Mouse (Mus musculus) cerebellum, postnatal 10 days (tissue): Measurements from ENCODE around the gene Znrf3.
A peak's percentile ranks its signal among the peaks of the same experiment; 100 is the strongest.
"Not testable (repeated sequence)": the region's sequence is repeated elsewhere in the genome, so short reads cannot be mapped to it uniquely, and the experiment has no call there.

ENCODE experiments used
- DNase-seq, 2 experiments: peaks; one replicate each; pipeline ENCODE4 v3.0.0; 2021; ENCODE audit warnings: mixed read lengths in 2 of 2

The Znrf3 gene

GRCm38 (mm10) chr11:5444599-5445451 lies at the start of gene Znrf3:
Gene Znrf3 (minus strand): TSS chr11:5444847.
- DNase-seq: peak; percentile 98 to 99

GRCm38 (mm10) chr11:5493869-5494268 lies 49.2 kb upstream of the Znrf3 start:
- no peak for DNase-seq

GRCm38 (mm10) chr11:5491912-5492311 lies 47.3 kb upstream of the Znrf3 start:
- DNase-seq: no peak

GRCm38 (mm10) chr11:5490989-5491656 lies 46.5 kb upstream of the Znrf3 start:
- DNase-seq: no peak

- DNase-seq: not testable (repeated sequence)
Measured at GRCm38 (mm10) chr11:5489433-5489832, 44.8 kb upstream of the Znrf3 start.

- DNase-seq: peak; percentile 91 to 94
Measured at GRCm38 (mm10) chr11:5485193-5486011, 40.8 kb upstream of the Znrf3 start.

GRCm38 (mm10) chr11:5482581-5482980 lies 37.9 kb upstream of the Znrf3 start:
- DNase-seq: no peak

- no peak for DNase-seq
Measured at GRCm38 (mm10) chr11:5478831-5479230, 34.2 kb upstream of the Znrf3 start.

GRCm38 (mm10) chr11:5478193-5478592 lies 33.5 kb upstream of the Znrf3 start:
- no peak for DNase-seq

- DNase-seq: no peak
Measured at GRCm38 (mm10) chr11:5476806-5477205, 32.2 kb upstream of the Znrf3 start.

GRCm38 (mm10) chr11:5475556-5476118 lies 31.0 kb upstream of the Znrf3 start:
- DNase-seq: not testable (repeated sequence)

GRCm38 (mm10) chr11:5474130-5474529 lies 29.5 kb upstream of the Znrf3 start:
- DNase-seq: peak; percentile 79 to 86

- DNase-seq: peak in 1 of 2 experiments; percentile 34
Measured at GRCm38 (mm10) chr11:5470055-5470454, 25.4 kb upstream of the Znrf3 start.

- DNase-seq: peak; percentile 68 to 78
Measured at GRCm38 (mm10) chr11:5469084-5469483, 24.4 kb upstream of the Znrf3 start.

- DNase-seq: no peak
Measured at GRCm38 (mm10) chr11:5468471-5468870, 23.8 kb upstream of the Znrf3 start.

GRCm38 (mm10) chr11:5451923-5452322 lies 7.3 kb upstream of the Znrf3 start:
- DNase-seq: no peak

GRCm38 (mm10) chr11:5451341-5451740 lies 6.7 kb upstream of the Znrf3 start:
- no peak for DNase-seq

GRCm38 (mm10) chr11:5450701-5451100 lies 6.1 kb upstream of the Znrf3 start:
- DNase-seq: no peak

GRCm38 (mm10) chr11:5445452-5445953 lies 856 bp upstream of the Znrf3 start:
- DNase-seq: peak in 1 of 2 experiments; percentile 3

GRCm38 (mm10) chr11:5444234-5444598 lies 431 bp downstream of the Znrf3 start:
- DNase-seq: peak; percentile 56 to 64

- DNase-seq: peak; percentile 61 to 63
Measured at GRCm38 (mm10) chr11:5443511-5444233, 975 bp downstream of the Znrf3 start.

GRCm38 (mm10) chr11:5442590-5443021 lies 2.0 kb downstream of the Znrf3 start:
- DNase-seq: no peak
